Comparison of ENCODE assay signal across 11 mouse cellular contexts in genomic region chr16:85738606-85739195, GRCm38 (mm10).
"Had no signal": no experiment of that assay in that cellular context is flagged by ENCODE, and none has a peak within 500 bp of the region (broad histone marks: within the 10 kb centered on the region; RNA-seq: fewer than 3 reads in every experiment).

No protein-coding gene starts in this region.

- DNase-seq: kidney, adult 2 months; kidney, postnatal 25 days; layer of hippocampus, adult 9-11 months; liver, embryonic 13.5 days; lung, adult 2 months; lung, postnatal 14 days; lung, postnatal 4 days; right cerebral cortex, adult 18-20 months; right cerebral cortex, postnatal 14 days; right cerebral cortex, postnatal 4 days; thymus, postnatal 25 days had no signal
